Mouse (Mus musculus) heart, embryonic 12.5 days (tissue): ENCODE data around the gene Cdhr2. TPM values are rescaled to one million over a fixed set of nuclear protein-coding genes. Genes with fewer than 3 reads are reported as not detected.
A peak's percentile ranks its signal among the peaks of the same experiment; 100 is the strongest.

Experiments
- ATAC-seq: fragments of 200-750 bp; cut with Nextera tagmentation; 2 replicates; pipeline ENCODE4 v1.8.0; 2017; ENCODE audit warnings: moderate TSS enrichment, moderate library complexity; ENCODE audit not compliant: insufficient number of reproducible peaks, low FRiP score
- H3K27ac ChIP-seq: fragments of 300-500 bp; sonication (generic); 2 replicates; pipeline ENCODE4 v1.5.1; 2016; ENCODE audit warnings: mild to moderate bottlenecking, moderate library complexity; ENCODE audit not compliant: poor library complexity, severe bottlenecking
- H3K27me3 ChIP-seq: fragments of 300-500 bp; sonication (generic); replicated peaks from 2 replicates; pipeline ENCODE4 v1.6.1; 2016; ENCODE audit warnings: mild to moderate bottlenecking, moderate library complexity
- H3K36me3 ChIP-seq: fragments of 300-500 bp; sonication (generic); 2 replicates; pipeline ENCODE4 v1.6.1; 2016; ENCODE audit warnings: mild to moderate bottlenecking, moderate library complexity
- H3K4me1 ChIP-seq: fragments of 300-500 bp; sonication (generic); replicated peaks from 2 replicates; pipeline ENCODE4 v1.6.1; 2016; ENCODE audit warnings: mild to moderate bottlenecking
- H3K4me2 ChIP-seq: fragments of 300-500 bp; sonication (generic); 2 replicates; pipeline ENCODE4 v1.6.1; 2016; ENCODE audit warnings: mild to moderate bottlenecking, moderate library complexity
- H3K4me3 ChIP-seq: fragments of 300-500 bp; sonication (generic); 2 replicates; pipeline ENCODE4 v1.5.1; 2016; ENCODE audit warnings: mild to moderate bottlenecking
- H3K9ac ChIP-seq: fragments of 300-500 bp; sonication (generic); 2 replicates; pipeline ENCODE4 v1.6.1; 2016; ENCODE audit warnings: mild to moderate bottlenecking, moderate library complexity
- H3K9me3 ChIP-seq: fragments of 300-500 bp; sonication (generic); replicated peaks from 2 replicates; pipeline ENCODE4 v1.6.1; 2016; ENCODE audit warnings: mild to moderate bottlenecking, moderate library complexity
- WGBS: fragments of 180-500 bp; shearing (Covaris S2); methylation state at CpG from one replicate; pipeline ENCODE4 v1.1.7; 2016; 5-methylcytosine and 5-hydroxymethylcytosine counted together
- polyA plus RNA-seq: library from polyadenylated mRNA; unstranded; fragments of >200 nt; fragmentation: Nextera tagmentation; extraction: Ambion mirVana; gene quantifications from 2 replicates; pipeline ENCODE4 v1.2.1, GENCODE M21; 2016

The Cdhr2 gene
- polyA plus RNA-seq, 1 experiment from 2014 or later = 0.18 TPM

- 79% methylated on average over 7 of the region's 7 CpGs for WGBS
- Histone ChIP-seq H3K4me1 (peaks cover 16% of the 10 kb centered on the region), H3K4me2 (no peak overlapping the region), H3K9me3 (no peaks in the 10 kb centered on the region), H3K27me3 (peaks cover 91% of the 10 kb centered on the region), H3K27ac (no peak overlapping the region), H3K4me3 (no peak overlapping the region), H3K9ac (no peak overlapping the region), H3K36me3 (no peaks in the 10 kb centered on the region)
- ATAC-seq = no peak
Observed at GRCm38 (mm10) chr13:54760906-54761305, 59.6 kb downstream of the Cdhr2 start.

- peak overlapping the region; percentile 66 for H3K4me2 ChIP-seq
- H3K27me3 ChIP-seq = peaks cover 78% of the 10 kb centered on the region
- no peak overlapping the region for H3K9ac ChIP-seq
- no peak for ATAC-seq
- 5% methylated on average over 44 of the region's 44 CpGs for WGBS
- H3K27ac ChIP-seq = no peak overlapping the region
- no peaks in the 10 kb centered on the region for H3K36me3 ChIP-seq
- H3K9me3 ChIP-seq = 0 out of 2 replicates have a peak, but pooled peaks cover 4% of the 10 kb centered on the region
- H3K4me3 ChIP-seq = peak overlapping the region; percentile 37
- peaks cover 11% of the 10 kb centered on the region for H3K4me1 ChIP-seq
Observed at GRCm38 (mm10) chr13:54765281-54766191, 64.3 kb downstream of the Cdhr2 start.

- Histone ChIP-seq H3K27ac (no peak within 1 kb of the TSS), H3K4me2 (peak within 1 kb of the TSS; percentile 66), H3K27me3 (peaks cover 70% of the 10 kb centered on the region), H3K4me1 (peaks cover 11% of the 10 kb centered on the region), H3K9me3 (0 out of 2 replicates have a peak, but pooled peaks cover 8% of the 10 kb centered on the region), H3K9ac (no peak within 1 kb of the TSS), H3K4me3 (peak within 1 kb of the TSS; percentile 37), H3K36me3 (no peaks in the 10 kb centered on the region)
- 2% methylated on average over 35 of the region's 35 CpGs for WGBS
- ATAC-seq = peak; percentile 29; the same call in 1 of the 2 replicates
Observed at GRCm38 (mm10) chr13:54766192-54766768, 65.0 kb downstream of the Cdhr2 start, which contains the start of gene Sncb. TSS of gene Sncb (minus strand) at chr13:54766595.

DNA sequence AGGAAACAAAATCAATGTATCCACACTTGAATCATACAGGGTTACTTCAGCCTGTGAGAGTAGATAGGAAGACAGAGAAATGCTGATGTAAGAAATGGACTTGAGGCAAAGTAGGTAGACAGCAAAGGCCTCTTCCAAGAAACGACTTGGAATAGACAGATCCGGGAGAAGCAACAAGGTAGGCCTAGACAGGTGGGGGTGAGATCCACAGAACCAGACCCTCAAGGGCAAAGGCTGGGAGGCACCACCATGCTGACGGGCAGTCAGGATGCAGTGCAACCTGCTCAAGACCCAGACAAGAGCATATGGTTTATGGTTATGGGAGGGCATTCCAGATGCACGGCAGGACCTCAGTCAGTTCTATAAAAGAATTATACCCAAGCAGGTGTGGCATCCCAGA is 65.8 kb downstream of the Cdhr2 start:
- 75% methylated on average over 4 of the region's 4 CpGs for WGBS

GRCm38 (mm10) chr13:54780592-54780991 is 79.3 kb downstream of the Cdhr2 start:
- H3K4me3 ChIP-seq = no peak overlapping the region
- ATAC-seq = peak; percentile 48; the same call in 1 of the 2 replicates
- no peaks in the 10 kb centered on the region for H3K36me3 ChIP-seq
- H3K9me3 ChIP-seq = peaks cover 15% of the 10 kb centered on the region
- H3K9ac ChIP-seq = no peak overlapping the region
- no peaks in the 10 kb centered on the region; the same call in 1 of the 2 replicates for H3K27me3 ChIP-seq
- peaks cover 3% of the 10 kb centered on the region; the same call in 1 of the 2 replicates for H3K4me1 ChIP-seq
- no peak overlapping the region for H3K4me2 ChIP-seq
- H3K27ac ChIP-seq = no peak overlapping the region
- WGBS = 62% methylated on average over 3 of the region's 3 CpGs

More for the DNA sequence above, 65.8 kb downstream of the Cdhr2 start:
- Histone ChIP-seq H3K4me2 (no peak overlapping the region), H3K4me1 (peaks cover 11% of the 10 kb centered on the region), H3K4me3 (no peak overlapping the region), H3K9ac (no peak overlapping the region), H3K27ac (no peak overlapping the region), H3K27me3 (peaks cover 63% of the 10 kb centered on the region), H3K9me3 (0 out of 2 replicates have a peak, but pooled peaks cover 8% of the 10 kb centered on the region), H3K36me3 (no peaks in the 10 kb centered on the region)
- no peak for ATAC-seq

- Histone ChIP-seq H3K4me3 (no peak overlapping the region), H3K36me3 (no peaks in the 10 kb centered on the region), H3K27me3 (peaks cover 1% of the 10 kb centered on the region), H3K27ac (no peak overlapping the region), H3K9me3 (peaks cover 12% of the 10 kb centered on the region), H3K9ac (no peak overlapping the region), H3K4me1 (peaks cover 3% of the 10 kb centered on the region; the same call in 1 of the 2 replicates), H3K4me2 (no peak overlapping the region)
- 78% methylated on average over 3 of the region's 3 CpGs for WGBS
- ATAC-seq = no peak
Observed at GRCm38 (mm10) chr13:54781086-54781485, 79.8 kb downstream of the Cdhr2 start.

DNA sequence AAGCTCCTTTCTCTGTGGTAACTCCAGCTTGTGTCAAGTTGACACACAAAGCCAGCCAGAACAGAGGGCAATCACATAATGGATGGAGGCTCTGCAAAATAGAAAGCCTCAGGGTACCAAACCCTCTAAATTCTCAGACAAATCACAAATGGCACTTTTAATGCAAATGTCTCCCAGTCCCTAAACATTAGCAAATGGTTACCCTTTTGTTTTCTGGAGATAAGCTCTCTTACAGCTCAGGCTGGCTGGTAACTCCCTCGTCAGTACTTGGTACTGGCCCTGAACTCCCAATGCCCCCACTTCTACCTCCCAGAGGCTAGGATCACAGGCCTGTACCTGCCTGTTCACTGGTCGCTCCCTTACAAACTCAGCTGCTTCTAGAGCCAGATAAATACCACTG is 82.0 kb downstream of the Cdhr2 start:
- H3K9me3 ChIP-seq = no peaks in the 10 kb centered on the region
- no peak for ATAC-seq
- H3K9ac ChIP-seq = no peak overlapping the region
- H3K27ac ChIP-seq = no peak overlapping the region
- H3K4me1 ChIP-seq = peaks cover 3% of the 10 kb centered on the region; the same call in 1 of the 2 replicates
- H3K36me3 ChIP-seq = no peaks in the 10 kb centered on the region
- 37% methylated on average over 2 of the region's 2 CpGs for WGBS
- H3K27me3 ChIP-seq = peaks cover 7% of the 10 kb centered on the region
- H3K4me3 ChIP-seq = no peak overlapping the region
- H3K4me2 ChIP-seq = no peak overlapping the region

DNA sequence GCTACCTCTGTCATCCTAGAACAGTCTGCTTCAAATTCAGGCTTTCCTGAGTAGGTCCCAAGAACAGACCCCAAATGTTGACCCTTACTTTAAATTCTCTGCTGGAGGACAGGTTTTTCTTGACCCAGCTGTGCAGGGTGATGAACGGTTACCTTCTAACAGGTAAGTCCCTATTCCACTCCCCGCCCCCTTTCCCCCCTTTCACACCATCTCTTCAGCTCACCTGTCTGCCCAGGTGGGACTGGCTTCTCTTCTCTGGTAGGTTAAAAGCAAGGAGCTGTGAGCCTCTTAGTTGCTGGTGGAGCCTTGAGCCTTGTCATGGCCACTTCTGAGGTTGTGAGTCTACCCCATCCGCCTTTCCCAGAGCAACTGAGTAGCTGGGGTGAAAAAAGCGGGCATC is 82.4 kb downstream of the Cdhr2 start, which contains the start of gene Eif4e1b:
Eif4e1b (plus strand) TSS at position 301 of the 400 bp plus-strand sequence.
- no peaks in the 10 kb centered on the region for H3K9me3 ChIP-seq
- H3K36me3 ChIP-seq = no peaks in the 10 kb centered on the region
- no peak within 1 kb of the TSS for H3K4me2 ChIP-seq
- H3K27ac ChIP-seq = no peak within 1 kb of the TSS
- ATAC-seq = no peak
- peaks cover 3% of the 10 kb centered on the region; the same call in 1 of the 2 replicates for H3K4me1 ChIP-seq
- no peak within 1 kb of the TSS for H3K4me3 ChIP-seq
- no peak within 1 kb of the TSS for H3K9ac ChIP-seq
- WGBS = 71% methylated on average over 4 of the region's 4 CpGs
- peaks cover 7% of the 10 kb centered on the region for H3K27me3 ChIP-seq

Other genes starting within 250 kb of the Cdhr2 start
- 88.2 and 92.4 TPM in 2 replicates for gene Thoc3, start 232.6 kb upstream of the Cdhr2 start, polyA plus RNA-seq
- 6.3 and 6.6 TPM in 2 replicates for gene Simc1, start 197.7 kb upstream of the Cdhr2 start, polyA plus RNA-seq
- 119 and 131 TPM in 2 replicates for gene 4833439L19Rik, start 136.0 kb upstream of the Cdhr2 start, polyA plus RNA-seq
- 19.9 and 23.3 TPM in 2 replicates for gene Arl10, start 126.4 kb upstream of the Cdhr2 start, polyA plus RNA-seq
- 55.5 and 60.3 TPM in 2 replicates for gene Nop16, start 111.4 kb upstream of the Cdhr2 start, polyA plus RNA-seq
- 242 and 247 TPM in 2 replicates for gene Higd2a, start 111.3 kb upstream of the Cdhr2 start, polyA plus RNA-seq
- gene Cltb, start 90.1 kb upstream of the Cdhr2 start, polyA plus RNA-seq = 48.9 and 52.6 TPM in 2 replicates
- gene Faf2, start 79.7 kb upstream of the Cdhr2 start, polyA plus RNA-seq = 48.8 and 50.2 TPM in 2 replicates
- gene Rnf44, start 7.6 kb upstream of the Cdhr2 start, polyA plus RNA-seq = 60.4 and 62.7 TPM in 2 replicates
- 0.22 and 0.27 TPM in 2 replicates for gene Gprin1, start 48.4 kb downstream of the Cdhr2 start, polyA plus RNA-seq
- 0.18 and 0.37 TPM in 2 replicates for gene Sncb, start 65.1 kb downstream of the Cdhr2 start, polyA plus RNA-seq
- gene Eif4e1b, start 82.5 kb downstream of the Cdhr2 start, polyA plus RNA-seq = not detected in 2 replicates
- 3.1 and 5.8 TPM in 2 replicates for gene Tspan17, start 87.9 kb downstream of the Cdhr2 start, polyA plus RNA-seq
- 2.9 and 4.3 TPM in 2 replicates for gene Unc5a, start 247.9 kb downstream of the Cdhr2 start, polyA plus RNA-seq